Mouse (Mus musculus) megakaryocyte progenitor cell, adult 5-6 weeks (primary cell): ENCODE results near the gene Rnf8. TPM values are rescaled to one million over a fixed set of nuclear protein-coding genes. Genes with fewer than 3 reads are reported as not detected.

Experiments
- ATAC-seq: replicated peaks from 2 replicates; pipeline ENCODE4 v1.8.0; 2016; ENCODE audit warnings: mild to moderate bottlenecking, moderate TSS enrichment, inconsistent platforms; ENCODE audit not compliant: poor library complexity
- total RNA-seq, 2 experiments: library from RNA; stranded (forward) in 1 of 2; stranded (reverse) in 1 of 2; fragments of 157-497, 149-512 nt in 1 of 2; fragments of 200-1000 nt in 1 of 2; gene quantifications; 2 replicates each; pipeline versions ENCODE4 v1.2.3 to v1.2.4; 2015 to 2017

Gene Rnf8
- total RNA-seq, 2 experiments from 2014 or later, result 19.9 to 42.2 TPM

DNA sequence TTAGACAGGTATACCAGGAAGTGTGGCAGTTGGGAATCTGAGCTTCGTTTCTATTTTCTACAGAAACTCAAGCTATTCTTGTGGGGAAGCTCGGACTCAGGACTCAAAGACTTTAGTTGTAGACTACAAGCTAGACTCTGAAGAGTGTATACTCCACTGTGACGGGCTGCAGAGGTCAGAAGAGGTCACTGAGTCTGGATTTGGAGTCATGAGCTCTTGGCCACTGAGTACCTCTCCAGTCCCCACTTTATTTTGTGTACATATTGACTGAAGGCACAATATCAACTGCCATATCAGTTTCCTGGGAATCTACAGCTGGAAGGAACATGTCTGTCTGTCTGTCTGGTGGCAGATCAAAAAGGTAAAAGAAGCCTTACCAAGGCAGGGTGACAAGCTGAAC lies 4.6 kb downstream of the Rnf8 start:
- ATAC-seq, result no peak

DNA sequence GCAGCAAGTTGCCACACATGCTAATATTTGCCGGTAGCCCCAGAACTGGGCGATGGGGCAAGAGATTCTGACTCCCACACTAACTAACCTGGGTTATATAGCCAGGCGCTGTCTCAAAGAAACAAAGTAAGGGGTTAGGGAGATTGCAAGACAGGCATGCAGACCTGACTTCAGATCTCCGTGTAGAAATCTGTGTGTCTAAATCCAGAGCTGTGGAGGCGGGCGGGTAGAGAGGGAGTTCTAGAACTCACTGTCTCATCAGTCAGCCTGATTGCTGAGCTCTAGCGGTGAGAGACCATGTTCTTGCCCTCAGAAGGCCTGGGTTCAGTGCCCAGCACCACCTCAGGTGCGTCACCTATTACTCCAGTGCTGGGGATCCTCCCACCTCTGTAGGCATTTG lies 8.9 kb downstream of the Rnf8 start:
- ATAC-seq, result no peak

DNA sequence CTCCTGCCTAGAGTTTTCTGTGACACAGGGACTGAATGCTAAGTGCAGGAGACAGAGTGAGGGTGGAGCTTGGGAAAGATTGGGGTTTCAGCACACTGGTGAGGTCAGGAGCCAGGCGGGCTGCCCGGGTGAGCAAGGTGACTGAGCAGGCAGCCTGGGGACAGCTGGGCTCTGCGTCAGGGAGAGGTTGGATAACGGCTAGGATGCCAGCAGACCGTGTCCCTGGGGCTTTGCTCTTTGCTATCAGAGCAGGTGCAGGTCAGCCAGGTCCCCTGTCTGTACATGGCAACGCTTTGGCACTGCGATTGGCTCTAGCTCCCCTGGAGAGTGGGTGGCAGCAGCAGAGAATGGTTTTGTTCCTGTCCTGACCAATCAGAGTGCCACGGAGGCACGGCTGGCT lies 12.7 kb downstream of the Rnf8 start:
- no peak for ATAC-seq

DNA sequence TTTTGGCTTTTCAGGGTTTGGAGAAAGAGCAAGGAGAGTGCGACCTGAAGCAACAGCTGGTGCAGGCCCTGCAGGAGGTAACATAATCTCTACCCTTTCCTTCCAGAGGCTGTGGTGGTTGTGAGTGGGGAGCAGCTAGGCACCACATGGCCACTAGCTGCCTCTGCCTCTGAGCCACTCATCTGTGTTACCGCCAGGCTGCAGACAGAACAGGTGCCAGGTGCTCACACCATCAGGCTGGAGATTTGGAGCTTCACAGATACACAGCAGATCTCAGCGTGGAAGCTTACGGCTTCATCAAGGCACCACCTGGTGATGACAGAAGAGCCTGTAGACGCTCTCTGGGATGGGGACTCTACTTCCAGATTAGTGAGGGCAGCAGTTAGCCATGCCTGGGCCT lies 14.4 kb downstream of the Rnf8 start:
- ATAC-seq, result no peak

DNA sequence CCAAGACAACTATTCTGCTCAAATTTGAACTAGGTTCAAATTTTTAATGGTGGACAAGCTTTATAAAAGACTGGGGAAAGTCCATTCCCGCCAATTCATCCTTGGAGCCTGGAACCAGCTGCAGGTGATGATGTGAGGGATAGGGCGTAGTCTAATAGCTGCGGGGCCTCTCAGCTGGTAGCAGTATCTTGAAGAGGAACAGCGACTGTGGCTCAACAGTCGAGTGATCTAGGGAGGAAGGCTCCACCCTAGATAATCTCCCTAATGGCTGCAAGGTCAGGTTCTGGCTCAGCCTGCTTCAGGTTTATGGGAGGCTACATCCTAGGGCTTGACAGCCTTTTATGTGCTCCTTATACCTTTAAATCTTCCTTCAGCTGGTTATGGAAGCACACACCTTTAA lies 15.0 kb downstream of the Rnf8 start:
- peak; percentile 50; the same call in 1 of the 2 replicates for ATAC-seq

DNA sequence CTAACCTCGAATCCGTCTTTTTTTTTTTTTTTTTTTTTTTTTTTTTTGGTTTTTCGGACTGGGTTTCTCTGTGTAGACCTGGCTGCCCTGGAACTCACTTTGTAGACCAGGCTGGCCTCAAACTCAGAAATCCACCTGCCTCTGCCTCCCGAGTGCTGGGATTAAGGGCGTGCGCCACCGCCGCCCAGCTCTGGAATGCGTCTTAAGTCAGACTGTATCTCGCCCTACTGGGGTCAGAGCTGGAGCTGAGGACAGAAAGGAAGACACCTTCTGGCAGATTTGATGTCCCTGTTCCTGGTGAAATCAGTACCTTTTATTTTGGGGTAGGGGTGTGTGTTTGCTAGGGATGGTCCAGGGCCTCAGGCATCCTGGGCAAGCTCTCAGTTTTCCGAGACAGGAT lies 17.7 kb downstream of the Rnf8 start:
- no peak for ATAC-seq

DNA sequence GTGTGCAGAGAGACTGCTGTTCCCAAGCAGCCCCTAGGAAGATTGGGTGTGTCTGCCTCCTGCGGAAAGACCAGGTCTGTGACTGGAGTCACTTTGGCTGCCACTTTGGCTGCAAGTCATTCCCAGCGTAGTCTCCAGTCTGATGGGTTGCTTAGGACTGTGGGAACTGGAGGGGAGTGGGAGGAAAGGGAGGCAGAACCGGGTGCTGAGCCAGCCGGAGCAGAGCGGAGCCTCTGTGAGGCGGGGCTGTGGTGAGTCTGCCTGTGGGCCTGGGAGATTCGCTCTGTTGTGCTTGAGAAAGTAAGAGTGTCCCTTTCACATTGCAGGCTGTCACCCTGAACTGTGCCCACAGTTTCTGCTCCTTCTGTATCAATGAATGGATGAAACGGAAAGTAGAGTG lies 20.9 kb downstream of the Rnf8 start:
- no peak for ATAC-seq

DNA sequence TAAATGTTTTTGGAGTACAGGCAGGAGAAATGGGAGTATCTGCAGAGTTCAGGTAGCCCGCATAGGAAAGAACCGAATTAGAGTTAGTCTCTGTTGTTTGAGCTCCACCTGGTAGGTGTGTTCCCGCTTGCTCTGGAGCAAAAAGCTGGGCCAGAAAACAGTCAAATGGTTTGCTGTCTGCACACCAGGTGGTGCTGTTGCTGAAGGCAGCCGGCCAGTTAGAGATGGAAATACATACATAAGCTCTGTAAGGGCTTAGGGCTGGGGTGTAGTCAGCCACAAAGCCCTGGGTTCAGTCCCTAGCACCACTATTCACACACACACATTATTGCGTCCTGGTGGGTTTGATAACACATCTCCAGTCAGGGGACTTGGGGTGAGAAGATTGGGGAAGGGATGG lies 21.5 kb downstream of the Rnf8 start:
- peak; percentile 59 for ATAC-seq

DNA sequence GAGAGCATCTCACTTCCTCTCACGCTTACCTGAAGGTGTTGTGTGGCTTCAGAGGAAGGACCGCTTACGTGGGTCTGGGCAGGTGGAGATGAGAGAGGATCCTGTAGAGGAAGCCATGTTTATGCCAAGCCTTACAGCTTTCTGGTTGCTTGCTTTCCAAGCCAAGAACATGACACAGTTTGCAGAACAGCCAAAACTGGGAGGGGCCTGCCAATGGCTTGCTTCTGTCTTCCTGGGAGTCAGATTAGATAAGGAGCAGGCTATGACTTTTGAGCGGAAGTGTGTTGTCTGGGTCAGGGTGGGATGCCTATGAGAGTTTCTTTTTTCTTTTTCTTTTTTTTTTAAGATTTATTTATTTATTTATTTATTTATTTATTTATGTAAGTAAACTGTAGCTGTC lies 22.8 kb downstream of the Rnf8 start:
- peak; percentile 43; the same call in 1 of the 2 replicates for ATAC-seq

DNA sequence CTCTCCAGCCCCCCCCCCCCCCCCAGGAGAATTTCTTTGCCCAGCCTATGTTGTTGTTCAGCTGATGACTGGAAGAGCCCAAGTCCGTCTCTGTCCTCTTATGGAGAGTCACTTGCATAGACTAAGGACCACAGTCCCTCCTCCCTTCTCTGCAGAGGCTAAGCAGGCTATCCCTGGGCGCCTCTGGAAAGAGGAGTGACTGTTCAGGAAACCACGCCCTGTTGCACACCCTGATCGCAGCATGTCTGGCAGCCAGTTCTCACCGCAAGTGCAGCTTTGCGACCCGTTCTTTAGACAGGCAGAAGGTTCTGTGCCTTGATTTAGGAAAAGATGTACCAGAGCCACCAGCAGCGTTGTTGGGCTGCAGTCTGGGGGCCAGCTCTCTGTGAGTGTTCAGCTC lies 23.3 kb downstream of the Rnf8 start:
- ATAC-seq, result peak; percentile 93

DNA sequence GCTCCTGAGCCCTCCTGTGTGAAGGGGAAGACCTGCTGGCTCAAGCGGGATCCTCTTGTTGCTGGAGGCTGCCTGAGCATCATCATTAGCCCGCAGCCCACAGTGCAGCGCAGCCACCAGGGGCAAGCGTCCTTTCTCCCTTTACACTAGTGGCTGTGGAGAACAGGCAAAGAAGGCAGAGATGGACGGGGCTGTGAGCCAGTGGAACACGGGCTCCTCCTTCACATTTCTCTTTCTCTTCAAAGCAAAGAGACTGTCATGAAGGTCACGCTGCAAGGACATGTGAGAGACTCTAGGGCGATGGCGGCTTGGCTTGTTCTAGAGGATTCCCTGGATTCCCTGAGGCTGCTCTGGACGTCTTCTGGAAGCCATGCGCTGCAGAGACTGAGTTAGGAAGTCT lies 26.4 kb downstream of the Rnf8 start:
- ATAC-seq, result no peak

DNA sequence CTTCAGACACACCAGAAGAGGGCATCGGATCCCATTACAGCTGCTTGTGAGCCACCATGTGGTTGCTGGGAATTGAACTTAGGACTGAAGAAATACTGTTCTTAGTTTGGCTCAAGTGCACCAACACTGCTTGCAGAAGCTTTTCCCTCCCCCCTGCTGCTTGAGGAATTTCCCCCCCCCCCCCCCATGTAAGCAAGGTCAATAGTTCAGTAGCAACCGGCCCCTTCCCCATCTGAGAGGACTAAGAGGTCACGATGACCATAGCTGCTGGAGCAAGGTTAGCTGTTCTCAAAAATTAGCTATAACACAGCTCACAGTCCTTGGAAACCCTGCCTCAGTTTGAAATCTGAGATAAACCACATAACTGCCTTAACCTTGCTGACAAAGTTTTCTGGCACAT lies 27.6 kb downstream of the Rnf8 start:
- no peak for ATAC-seq

DNA sequence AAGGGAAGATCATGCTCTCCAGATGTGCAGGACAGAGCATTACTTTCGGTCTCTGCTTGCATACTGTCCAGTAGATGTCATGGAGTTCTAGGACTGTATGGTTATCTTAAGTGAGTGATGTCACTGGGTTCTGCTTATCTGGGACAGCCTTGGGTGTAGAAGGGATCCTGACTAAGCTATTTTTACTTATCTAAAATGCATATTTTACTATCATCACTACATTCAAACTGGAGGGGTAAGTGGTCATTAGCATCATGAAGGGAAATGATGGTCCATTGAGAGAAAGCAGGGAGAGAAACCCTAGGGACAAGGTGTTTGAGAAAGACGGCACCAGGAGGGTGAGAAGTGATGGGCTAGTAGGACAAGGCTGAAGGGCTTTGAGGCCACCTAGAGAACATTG lies 43.7 kb downstream of the Rnf8 start:
- peak; percentile 73 for ATAC-seq

DNA sequence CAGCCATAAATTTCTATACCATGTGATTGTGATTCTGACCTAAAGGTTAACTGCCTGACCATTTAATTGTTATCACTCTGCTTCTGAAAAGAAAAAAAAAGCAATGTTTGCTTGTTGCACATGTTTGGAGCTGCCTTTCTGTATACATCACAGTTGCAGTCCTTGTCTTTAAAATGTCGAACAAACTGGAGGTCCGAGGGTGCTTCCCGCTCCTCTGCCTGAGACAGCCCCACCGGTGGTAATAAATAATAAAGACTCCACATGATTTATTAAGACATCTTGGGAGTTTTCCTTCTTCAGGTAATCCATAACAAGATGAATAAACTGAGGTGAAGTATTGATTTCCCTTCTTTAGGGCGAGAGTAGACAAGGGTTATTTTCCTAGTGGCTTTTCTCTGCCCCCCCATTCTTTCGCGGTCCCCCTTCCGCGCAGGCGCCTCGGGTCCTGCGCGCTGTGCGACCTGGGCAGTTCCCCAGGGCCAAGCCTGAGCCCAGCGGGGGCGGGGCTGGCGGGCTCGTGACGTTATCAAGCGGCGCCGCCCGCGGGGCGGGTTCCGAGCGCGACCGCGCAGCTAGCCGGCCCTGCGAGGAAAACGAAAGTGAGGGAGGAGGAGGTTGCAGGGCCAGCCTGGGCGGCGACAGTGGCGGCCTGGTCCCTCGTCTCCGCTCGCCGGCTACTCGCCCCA lies 45.6 kb downstream of the Rnf8 start, which contains the start of gene Cmtr1:
Gene Cmtr1, plus strand, starts transcription at position 520 of the 686 bp plus-strand sequence.
- ATAC-seq, result peak; percentile 93

DNA sequence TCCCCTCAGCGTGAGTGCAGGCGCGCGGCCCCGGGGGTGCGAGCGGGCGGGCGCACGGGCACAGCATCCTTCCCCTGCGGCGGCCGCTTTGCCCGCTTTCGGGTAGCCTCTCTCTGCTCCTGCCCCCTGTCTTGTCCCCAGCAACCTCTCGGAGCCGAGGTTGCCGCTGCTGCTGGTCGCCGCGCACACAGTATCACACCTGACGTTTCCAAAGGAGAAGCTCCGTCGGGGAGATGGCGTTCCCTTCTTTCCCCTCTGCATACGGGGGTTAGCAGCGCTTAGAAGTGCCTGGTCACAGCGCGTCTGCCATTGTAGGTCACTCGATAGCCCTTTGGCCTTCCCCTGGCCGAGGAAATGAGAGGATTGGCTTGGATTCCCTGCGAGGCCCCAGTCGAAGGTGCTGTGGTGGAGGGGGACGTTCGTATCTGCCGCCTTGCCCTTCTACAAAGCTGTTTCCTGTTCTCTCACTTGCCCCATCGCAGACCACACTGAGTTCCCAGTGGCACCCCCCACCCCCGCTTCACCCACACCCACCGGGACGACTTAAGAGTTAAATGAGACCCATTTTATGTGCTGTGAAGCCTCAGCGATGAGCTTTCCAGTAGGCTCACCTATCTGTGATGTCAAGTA lies 46.3 kb downstream of the Rnf8 start:
- ATAC-seq, result peak; percentile 30

DNA sequence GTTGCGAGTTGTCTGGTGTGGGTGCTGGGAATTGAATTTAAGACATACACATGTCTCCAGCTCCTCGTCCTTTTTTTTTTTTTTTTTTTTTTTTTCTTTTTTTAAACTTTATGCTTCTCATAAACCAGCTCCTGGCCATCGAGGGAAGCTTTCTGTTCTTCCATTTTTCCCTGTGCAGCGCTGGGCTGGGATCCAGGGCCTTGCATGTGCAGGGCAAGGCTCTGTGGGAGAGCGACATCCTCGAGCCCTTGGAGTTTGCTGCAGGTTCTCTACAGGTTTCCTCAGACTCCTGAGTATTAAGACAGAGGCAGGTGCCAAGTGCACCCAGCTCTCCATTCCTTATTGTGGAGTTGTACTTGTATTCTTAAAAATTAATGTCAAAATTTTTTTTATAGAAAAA lies 47.6 kb downstream of the Rnf8 start:
- no peak for ATAC-seq

DNA sequence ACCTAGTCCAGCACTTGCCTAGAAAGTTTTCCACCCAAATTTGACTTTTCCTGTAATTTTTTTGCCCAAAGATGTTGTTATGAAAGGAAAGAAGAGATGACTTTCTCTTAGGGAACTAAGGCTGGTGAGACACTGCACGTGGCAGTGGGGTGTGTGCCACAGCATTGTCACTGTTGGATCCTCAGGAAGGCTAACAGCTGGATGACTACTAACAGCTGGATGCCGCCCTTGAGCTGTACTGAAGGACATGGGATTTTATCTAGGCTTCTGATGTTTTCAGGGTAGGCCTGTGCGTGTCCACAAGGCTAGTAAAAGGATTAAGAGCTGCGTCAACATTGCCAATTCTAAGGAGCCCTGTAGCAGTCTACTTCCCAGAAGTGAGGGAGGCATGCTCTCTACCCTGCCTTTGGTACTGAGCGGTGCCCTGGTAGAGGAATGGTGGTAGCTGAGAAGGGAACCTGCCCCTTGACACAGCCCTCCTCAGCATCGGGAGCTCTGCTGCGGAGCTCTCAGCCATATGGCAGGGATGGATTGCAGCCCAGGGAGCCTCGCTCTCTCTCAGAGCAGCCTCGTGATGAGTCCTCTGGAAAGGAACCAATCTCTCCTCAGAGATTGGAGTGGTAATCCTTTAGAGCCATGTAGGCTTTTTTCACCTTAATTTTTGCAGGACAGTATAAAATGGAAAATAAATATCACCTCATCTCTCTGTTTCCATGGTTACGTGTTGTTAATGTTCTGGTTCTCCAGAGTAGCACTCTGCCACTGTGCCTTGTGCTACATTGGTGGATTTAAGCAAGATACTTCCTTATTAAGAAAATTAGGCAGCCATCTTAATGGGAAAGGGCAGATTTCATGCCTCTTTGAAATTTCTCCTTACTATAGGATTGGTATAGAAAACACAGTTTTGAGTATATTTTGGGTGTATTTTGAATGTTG lies 53.7 kb downstream of the Rnf8 start:
- no peak for ATAC-seq

DNA sequence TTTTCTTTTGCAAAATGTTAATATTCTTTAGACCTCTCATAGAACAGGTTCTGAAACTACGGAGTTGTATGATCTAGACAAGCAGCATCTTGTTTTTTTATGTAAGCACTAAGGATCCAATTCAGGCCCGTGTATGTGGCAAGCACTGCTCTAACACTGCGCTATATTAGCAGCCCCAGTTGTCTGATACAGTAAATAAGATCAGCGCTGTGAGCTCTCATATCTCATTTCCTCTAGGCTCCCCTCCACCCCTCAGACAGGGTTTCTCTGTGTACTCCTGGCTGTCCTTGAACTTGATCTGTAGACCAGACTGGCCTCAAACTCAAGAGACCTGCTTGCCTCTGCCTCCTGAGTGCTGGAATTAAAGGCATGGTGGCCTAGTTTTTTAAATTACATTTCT lies 54.4 kb downstream of the Rnf8 start:
- ATAC-seq, result no peak

DNA sequence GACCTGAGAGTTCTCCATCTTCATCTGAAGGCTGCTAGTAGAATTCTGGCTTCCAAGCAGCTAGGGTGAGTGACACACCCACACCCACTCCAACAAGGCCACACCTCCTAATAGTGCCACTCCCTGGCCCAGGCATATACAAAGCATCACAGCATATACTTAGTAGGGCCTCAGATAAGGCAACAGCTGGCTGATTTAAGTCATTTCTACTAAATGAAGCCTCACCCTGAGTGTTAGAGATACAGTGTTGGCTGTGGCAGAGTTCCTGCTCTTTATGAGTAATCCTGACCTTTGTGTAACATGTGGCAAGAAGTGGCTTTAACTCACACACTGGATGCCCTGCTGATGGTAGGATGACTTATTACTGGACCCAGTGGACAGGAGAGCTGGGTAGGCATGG lies 55.3 kb downstream of the Rnf8 start:
- peak; percentile 69 for ATAC-seq

DNA sequence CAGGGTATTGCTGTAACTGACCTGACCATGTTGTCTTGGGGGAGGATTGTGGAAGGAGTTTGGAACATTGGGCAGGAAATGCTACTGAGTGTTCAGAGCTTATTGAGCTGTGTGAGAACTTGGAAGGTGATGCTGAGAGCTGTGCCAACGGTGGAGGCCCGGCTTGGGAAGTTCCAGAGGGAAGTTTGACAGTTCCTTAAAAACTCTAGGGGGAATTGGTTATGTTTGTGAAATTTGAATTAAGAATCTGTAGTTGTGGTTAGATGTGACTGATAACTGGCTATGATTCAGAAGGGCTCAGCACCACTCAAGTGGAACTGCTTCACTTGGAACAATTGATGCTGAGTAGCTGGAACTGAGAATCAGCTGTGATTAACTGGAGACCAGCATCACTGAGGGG lies 56.4 kb downstream of the Rnf8 start:
- no peak for ATAC-seq

DNA sequence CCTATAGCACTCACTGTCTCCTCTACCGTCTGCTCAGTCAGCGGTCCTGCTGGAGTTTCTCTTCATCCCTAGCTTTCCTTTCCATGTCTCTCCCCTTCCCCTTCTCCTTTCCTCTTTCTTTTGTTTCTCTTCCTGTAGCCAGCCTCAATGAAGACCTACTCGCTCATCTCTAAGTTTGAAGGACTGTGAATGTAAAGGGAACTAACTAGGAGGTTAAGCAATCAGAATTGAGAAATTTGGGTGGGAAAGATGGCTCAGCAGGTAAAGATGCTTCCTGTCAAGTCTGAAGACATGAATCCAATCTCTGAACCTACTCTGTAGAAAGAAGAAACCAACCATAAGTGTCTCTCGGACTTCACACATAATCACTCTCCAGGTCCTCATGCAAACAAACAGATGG lies 58.7 kb downstream of the Rnf8 start:
- no peak for ATAC-seq

DNA sequence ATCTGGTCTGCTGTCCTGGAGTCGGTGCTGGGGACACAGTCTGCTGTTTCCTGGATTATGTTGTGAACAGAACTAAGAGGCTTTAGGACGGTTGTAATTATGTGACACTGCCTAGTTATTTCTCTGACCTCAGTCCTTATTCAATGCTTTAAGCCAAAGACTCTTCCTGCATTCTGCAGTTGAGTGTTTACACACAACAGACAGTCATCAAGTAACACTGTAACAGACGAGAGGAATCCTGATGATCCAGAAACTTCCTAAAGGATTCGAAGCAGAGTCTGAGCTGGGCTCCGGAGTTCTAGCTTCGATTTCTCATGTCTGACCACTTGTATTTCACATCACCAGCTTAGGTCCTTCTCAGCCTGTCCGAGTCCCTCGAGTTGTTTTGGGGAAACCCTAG lies 63.9 kb downstream of the Rnf8 start:
- ATAC-seq, result no peak
